Mouse (Mus musculus): ENCODE measurements around the gene Gm9195.

Gene Gm9195

GRCm38 (mm10) chr14:72491738-72492137 lies at the start of gene Gm9195:
Gm9195 (minus strand) TSS chr14:72491838.
- no peak for DNase-seq

DNA sequence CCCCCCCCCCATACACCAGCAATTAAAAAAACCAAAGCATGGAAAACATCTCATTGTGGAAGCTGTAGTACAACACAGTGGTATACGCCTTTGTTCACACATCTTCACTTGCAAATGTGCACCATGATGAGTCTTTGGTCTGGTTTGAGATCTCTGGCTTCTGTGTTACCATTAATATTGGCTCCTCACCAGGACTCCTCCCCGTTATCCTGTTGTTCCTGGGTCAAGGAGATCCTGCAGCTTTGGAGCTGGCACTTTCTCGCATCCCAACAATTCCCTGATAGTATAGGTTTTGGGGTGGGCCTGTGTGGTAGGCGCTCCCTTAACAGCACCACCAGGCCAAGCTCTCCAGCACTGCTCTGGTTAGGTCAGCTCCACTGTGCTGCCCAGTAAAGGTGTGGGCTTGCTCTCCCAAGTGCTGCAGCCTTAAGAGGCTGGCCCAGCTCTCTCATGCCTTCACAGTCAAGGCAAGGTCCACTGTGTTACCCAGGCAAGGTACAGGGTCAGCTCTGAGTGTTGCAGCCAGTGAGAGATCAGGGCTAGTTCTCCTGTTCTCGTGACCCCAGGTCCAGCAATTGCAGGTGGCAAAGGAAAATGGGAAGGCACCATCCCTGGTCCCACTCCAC lies 44.9 kb upstream of the Gm9195 start:
- DNase-seq = no peak

DNA sequence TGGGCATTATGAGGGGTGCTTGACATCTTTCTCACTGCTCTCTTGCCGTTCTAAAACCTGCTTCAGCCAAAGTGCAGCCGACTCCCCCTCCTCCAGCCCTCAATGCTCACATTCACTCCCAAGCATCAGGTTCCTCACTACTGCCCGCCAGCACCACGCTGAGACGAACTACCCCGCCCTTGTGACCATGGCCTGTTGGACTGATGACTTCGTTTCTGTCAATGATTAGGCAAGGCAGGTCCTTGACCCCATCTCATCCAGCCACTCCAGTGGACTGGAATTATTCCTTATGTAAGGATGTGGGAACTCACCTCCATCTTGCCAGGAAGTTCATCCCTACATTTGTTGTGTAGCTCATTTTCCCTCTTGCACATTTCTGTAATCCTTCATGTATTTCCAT lies 42.2 kb upstream of the Gm9195 start:
- no peak for DNase-seq

DNA sequence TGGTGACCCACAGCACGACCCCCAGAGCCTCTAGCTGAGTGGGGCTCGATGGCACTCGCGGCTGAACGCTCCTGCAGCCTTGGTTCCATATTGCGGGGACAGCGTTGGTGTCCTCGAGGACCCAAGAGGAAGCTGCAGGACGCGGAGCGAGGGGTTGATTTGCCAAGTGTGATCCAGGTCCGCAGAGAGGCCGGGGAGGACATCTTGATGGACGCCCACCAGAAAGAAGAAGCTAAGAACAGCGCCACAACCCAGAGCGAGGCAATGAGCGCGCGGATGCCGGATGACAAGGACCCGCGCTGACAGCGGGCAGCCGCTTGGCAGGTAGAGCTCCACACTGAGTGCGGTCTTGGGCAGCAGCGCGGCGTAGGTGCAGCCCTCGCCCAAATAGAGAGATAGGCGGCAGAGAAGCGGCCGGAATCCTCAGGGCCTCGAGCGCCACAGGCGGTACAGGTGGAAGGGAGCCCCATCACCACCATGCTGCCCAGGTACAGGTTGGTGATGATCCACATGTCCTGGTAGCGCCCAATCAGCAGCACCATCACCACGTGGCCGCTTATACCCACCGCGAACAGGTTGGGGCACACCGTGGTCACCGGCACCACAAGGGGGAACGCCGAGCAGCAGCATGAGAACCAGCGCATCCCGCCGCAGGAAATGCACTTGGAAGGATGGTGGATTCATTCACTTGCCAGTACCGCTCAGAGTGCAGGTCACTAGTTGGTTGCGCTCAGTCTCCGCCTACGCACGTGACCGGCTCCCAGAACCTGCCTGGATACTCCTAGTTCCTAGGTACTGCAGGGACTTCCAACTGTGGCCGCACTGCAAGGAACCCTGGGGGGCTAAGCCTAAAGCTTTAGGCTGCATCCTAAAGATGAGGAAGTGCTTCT lies 40.6 kb upstream of the Gm9195 start:
- DNase-seq = peak; percentile 25

DNA sequence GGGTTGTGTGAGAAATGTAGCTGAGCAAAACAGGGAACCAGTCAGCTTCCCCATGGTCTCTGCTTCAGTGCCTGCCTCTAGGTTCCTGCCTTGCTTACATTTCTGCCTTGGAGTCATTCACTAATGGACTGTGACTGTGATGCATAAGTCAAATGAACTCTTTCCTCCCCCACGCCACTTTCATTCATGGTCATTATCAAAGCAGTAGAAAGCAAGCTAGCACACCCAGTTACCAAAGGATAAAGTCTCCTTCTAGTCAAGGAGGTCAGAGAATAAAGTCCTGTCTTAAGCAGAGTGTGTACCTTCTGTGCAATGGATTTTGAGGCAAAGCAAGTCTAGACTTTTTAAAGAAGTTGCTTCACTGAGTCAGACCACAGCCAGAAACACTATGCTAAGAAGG lies 35.5 kb upstream of the Gm9195 start:
- no peak for DNase-seq

GRCm38 (mm10) chr14:72519561-72519960 lies 27.9 kb upstream of the Gm9195 start:
- no peak for DNase-seq

- DNase-seq = no peak
Observed at GRCm38 (mm10) chr14:72518786-72519185, 27.1 kb upstream of the Gm9195 start.

DNA sequence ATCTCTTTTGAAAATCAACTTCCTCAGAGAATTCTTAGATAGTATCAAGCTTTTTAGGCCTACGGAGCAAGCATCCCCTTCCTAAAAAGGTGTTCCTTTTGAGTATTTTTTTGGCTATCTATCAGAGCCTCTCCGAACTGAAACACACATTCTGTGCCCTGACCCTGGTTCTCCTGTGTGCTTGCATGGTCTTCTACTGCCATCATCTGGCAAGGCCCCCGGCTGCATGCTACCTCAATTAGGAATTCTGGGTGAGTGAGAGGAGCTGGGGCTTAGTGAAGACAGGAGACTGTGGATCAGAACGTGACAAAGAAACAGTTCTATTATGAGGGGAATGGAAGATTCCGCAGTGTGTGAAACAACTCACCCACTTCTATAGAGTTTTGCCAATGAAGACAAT lies 24.7 kb upstream of the Gm9195 start:
- peak; percentile 42 for DNase-seq

- DNase-seq = no peak
Observed at GRCm38 (mm10) chr14:72506723-72507420, 15.2 kb upstream of the Gm9195 start.

DNA sequence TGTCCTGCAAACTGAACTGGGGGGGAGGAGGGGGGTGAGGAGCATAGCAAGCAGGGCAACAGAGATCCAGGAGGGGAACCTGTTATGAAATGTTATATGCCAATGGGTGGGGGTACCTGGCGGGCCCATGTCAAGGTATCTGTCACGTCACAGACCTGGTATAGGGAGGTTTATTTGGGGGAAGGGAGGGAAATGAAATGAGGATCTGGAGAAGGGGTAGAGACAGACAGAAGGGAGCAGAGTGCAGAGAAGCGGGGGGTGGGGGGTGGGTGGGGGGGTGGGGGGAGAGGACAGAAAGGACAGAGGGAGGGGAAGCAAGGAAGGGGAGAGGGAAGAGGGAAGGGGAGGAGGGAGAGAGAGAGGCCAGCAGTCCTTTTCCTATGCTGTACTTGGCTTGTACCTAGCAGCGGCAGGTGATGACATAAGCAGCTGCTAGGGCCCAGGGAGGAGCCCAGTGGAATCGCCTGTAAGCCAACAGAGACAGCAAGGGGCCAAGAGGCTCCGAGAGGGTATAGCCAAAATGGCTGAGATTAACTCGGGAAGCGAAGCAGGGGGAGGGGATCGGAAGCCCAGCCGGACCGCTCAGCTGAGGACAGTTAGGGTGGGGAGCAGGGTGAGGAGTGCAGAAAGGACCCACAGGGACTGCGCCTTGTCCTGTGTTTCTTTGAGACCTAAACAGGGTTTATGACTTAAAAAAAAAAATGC lies 14.5 kb upstream of the Gm9195 start:
- DNase-seq = no peak

GRCm38 (mm10) chr14:72504985-72505384 lies 13.3 kb upstream of the Gm9195 start:
- no peak for DNase-seq

- DNase-seq = no peak
Observed at GRCm38 (mm10) chr14:72503241-72503640, 11.6 kb upstream of the Gm9195 start.

- no peak for DNase-seq
Observed at GRCm38 (mm10) chr14:72493775-72494174, 2.1 kb upstream of the Gm9195 start.

GRCm38 (mm10) chr14:72490367-72490766 lies 1.3 kb downstream of the Gm9195 start:
- DNase-seq = no peak

GRCm38 (mm10) chr14:72474501-72474900 lies 17.1 kb downstream of the Gm9195 start:
- DNase-seq = no peak

GRCm38 (mm10) chr14:72468429-72468828 lies 23.2 kb downstream of the Gm9195 start:
- no peak for DNase-seq

DNA sequence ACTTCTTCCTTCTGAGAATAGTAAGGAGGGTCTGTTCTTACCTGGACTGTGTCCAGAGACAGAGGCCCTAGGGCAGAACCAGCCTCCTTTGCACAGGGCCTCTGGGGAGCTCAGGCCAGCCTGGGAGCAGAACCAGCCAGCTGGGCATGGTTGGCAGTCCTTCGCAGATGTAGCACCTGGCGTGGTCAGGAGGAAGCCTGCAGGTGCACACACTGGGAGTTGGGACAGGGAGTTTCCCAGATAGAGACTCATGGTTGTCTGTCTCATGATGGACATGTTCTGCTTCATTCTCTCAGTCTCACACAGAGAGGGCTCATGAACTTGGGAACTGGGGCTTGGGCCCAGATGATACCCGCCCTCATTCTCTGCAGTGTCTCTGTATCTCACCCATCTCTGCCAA lies 25.3 kb downstream of the Gm9195 start:
- DNase-seq = no peak

DNA sequence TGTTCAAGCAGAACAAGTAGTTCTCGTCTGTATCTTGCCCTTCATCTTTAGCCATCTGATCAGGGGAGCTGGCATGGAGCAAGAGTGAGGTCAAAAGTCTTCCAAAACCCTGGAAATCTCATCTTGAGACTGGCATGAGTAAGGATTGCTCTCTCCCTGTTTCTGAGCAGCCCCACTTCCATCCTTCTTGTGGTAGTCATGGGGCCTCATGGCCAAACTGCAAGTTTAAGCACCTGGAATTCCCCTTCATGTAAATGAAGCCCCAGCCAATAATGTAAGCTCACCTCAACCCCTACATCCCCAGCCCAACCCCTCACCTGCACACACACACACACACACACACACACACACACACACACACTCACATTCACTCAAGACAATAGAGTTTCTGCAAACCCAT lies 30.0 kb downstream of the Gm9195 start:
- no peak for DNase-seq

- no peak for DNase-seq
Observed at GRCm38 (mm10) chr14:72460291-72460690, 31.3 kb downstream of the Gm9195 start.

- DNase-seq = no peak
Observed at GRCm38 (mm10) chr14:72458930-72459329, 32.7 kb downstream of the Gm9195 start.

GRCm38 (mm10) chr14:72447141-72448091 lies 44.2 kb downstream of the Gm9195 start:
- DNase-seq = no peak

DNA sequence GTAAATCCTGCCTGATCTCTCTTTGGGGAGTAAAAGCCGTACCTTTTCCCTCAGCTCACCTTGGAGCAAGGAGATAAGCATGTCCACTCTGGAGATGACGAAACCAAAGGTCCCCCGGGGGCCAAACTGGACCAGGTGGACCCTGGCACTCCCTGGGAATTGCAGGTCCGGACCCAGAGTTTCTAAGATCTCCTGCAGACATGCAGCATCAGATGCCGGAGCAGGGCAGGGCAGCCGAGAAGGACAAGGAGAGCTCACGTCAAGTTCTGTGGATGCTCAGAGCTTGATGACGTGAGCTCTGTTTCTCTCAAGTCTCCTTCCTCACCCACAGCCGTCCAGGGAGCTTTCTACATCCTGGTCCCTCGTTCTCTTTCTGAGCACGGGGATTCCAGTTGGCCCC lies 48.7 kb downstream of the Gm9195 start:
- DNase-seq = no peak

Measured in right cerebral cortex, postnatal 4 days (tissue).